Mouse (Mus musculus): ENCODE results near the gene Lcp2.
A peak's percentile ranks its signal among the peaks of the same experiment; 100 is the strongest.
"Not testable (repeated sequence)": the region's sequence is repeated elsewhere in the genome, so short reads cannot be mapped to it uniquely, and the experiment has no call there.

Gene Lcp2

GRCm38 (mm10) chr11:34087064-34087463, 40.3 kb downstream of the Lcp2 start:
- DNase-seq: no peak

- no peak for DNase-seq
These were observed 51.7 kb downstream of the Lcp2 start, which contains the start of gene 4930469K13Rik for GRCm38 (mm10) chr11:34098422-34098821. TSS of gene 4930469K13Rik (minus strand) at chr11:34098554.

GRCm38 (mm10) chr11:34101827-34102226, 55.1 kb downstream of the Lcp2 start:
- DNase-seq: no peak

GRCm38 (mm10) chr11:34104919-34105318, 58.2 kb downstream of the Lcp2 start:
- no peak for DNase-seq

- DNase-seq: no peak
These were observed 62.5 kb downstream of the Lcp2 start for GRCm38 (mm10) chr11:34109260-34109659.

GRCm38 (mm10) chr11:34111940-34112339, 65.2 kb downstream of the Lcp2 start:
- DNase-seq: no peak

GRCm38 (mm10) chr11:34112781-34113380, 66.2 kb downstream of the Lcp2 start:
- DNase-seq: no peak

GRCm38 (mm10) chr11:34113760-34114159, 67.0 kb downstream of the Lcp2 start:
- no peak for DNase-seq

GRCm38 (mm10) chr11:34116572-34117135, 69.9 kb downstream of the Lcp2 start:
- DNase-seq: no peak

- DNase-seq: no peak
These were observed 70.9 kb downstream of the Lcp2 start for GRCm38 (mm10) chr11:34117581-34117980.

GRCm38 (mm10) chr11:34118319-34118718, 71.6 kb downstream of the Lcp2 start:
- no peak for DNase-seq

GRCm38 (mm10) chr11:34123147-34123546, 76.4 kb downstream of the Lcp2 start:
- peak in 1 of 2 experiments; percentile 35 for DNase-seq

- no peak for DNase-seq
These were observed 78.1 kb downstream of the Lcp2 start for GRCm38 (mm10) chr11:34124852-34125251.

GRCm38 (mm10) chr11:34125727-34126126, 79.0 kb downstream of the Lcp2 start:
- not testable (repeated sequence) for DNase-seq

- no peak for DNase-seq
These were observed 81.7 kb downstream of the Lcp2 start for GRCm38 (mm10) chr11:34128412-34128811.

- DNase-seq: no peak
These were observed 92.6 kb downstream of the Lcp2 start for GRCm38 (mm10) chr11:34139296-34139695.
